Mouse (Mus musculus) gastrocnemius, postnatal 14 days (tissue): ENCODE data around the gene Ell3. TPM values are rescaled to one million over a fixed set of nuclear protein-coding genes. Genes with fewer than 3 reads are reported as not detected.
A peak's percentile ranks its signal among the peaks of the same experiment; 100 is the strongest.

Source experiments
- DNase-seq: peaks from one replicate; pipeline ENCODE4 v3.0.0; 2021; ENCODE audit warnings: mixed read lengths
- intact Hi-C: fragments of 180-260 bp; cut with DNase I; formaldehyde crosslinking; loops from one replicate; pipeline ENCODE4 v1.15.1; 2025; ENCODE audit warnings: low total_unique reads
- microRNA-seq, 2 experiments: library from miRNA; unstranded; fragments of <30 nt; microRNA quantifications; one replicate each; pipeline ENCODE4 v1.2.0; 2021
- total RNA-seq, 2 experiments: library from RNA; stranded (reverse); gene quantifications; 2 replicates each; pipeline ENCODE4 v1.2.3; 2021

Ell3 gene
- total RNA-seq, 2 experiments from 2014 or later, result not detected

DNA sequence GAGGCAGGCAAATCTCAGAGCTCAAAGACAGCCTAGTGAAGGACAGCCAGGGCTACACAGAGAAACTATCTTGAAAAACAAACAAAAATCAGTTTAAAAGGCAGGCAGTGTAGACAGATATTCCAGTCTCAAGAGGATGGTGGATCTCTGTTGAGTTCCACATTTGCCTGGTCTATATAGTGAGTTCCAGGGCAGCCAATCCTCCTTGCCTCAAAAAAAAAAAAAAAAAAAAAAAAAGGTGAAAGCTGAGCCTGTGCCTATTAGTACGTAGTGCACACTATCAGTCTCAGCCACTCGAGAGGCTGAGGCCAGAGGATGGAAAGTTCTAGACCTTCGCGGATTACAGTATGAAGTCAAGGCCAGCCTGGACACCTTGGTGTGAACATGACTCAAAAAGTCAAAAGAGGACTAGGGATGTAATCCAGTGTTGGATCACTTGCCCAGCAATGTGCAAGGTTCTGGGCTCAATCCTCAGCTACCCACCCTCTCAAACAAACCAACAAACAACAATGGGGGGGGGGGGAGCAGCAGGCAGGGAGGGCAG is 31.2 kb downstream of the Ell3 start:
- intact Hi-C loops, result no loop called here
- DNase-seq, result no peak

DNA sequence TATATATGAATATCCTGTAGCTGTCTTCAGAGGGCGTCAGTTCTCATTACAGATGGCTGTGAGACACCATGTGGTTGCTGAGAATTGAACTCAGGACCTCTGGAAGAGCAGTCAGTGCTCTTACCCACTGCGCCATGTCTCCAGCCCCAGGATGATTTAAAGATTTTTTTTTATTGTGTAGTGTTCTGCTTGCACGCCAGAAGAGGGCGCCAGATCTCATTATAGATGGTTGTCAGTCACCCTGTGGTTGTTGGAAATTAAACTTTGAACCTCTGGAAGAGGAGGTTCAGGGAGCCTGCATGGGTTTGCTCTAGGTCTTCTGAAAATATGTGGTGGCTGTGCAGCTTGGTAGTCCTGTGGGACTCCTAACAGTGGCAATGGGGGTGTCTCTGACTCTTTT is 35.9 kb downstream of the Ell3 start:
- DNase-seq, result peak; percentile 7
- intact Hi-C loops, result no loop called here

DNA sequence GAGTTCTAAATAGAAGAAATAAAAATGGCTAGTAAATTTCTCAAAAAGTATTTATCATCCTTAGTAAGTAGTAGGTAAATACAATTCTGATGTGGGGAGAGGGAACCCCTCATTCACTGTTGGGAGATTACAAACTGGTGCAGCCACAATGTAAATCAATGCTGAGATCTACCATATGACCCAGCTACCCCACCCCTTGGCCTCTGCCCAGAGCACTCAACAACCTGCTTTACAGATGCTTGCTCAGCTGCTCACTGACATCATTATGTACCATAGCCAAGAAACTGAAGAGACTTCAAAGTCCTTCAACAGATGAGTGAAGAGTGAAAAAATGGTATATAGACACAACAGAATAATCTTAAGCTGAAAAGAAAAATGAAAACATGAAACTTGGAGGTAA is 40.8 kb downstream of the Ell3 start:
- intact Hi-C loops, result no loop called here

DNA sequence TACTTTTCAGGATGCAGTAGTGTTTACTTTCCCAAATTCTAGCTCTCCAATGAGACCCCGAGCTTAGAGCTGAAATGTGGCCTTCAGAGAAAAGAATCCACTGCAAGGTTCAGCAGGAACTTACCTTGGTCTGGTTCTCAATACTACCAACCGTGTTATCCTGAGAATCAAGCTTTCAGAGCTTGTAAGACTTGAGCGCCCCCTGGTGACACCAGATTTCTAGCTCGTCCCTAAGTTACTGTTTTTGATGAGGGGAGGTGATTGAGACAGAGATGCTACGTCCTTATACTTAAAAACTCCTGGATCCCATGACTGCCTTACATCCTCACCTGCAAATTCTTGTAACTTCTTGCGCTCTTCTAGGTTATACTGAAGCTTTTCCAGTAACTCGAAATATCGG is 47.5 kb downstream of the Ell3 start:
- DNase-seq, result peak; percentile 75
- intact Hi-C loops, result no loop called here

More for the DNA sequence above, 40.8 kb downstream of the Ell3 start:
- DNase-seq, result no peak

Small RNA genes within 50 kb of the gene (microRNA-seq; reads per million reads assigned to microRNA genes)
- gene Gm22953, result 0 reads per million in 2 experiments

Other genes with a start within 250 kb of the Ell3 start
- gene Trp53bp1, start 172.9 kb downstream of the Ell3 start, total RNA-seq, result 10 to 100 TPM; 12.1 to 17.3 TPM
- 1 to 10 TPM; 7.5 to 9.3 TPM for gene Map1a, start 154.7 kb downstream of the Ell3 start, total RNA-seq
- gene Ppip5k1, start 88.9 kb downstream of the Ell3 start, total RNA-seq, result 10 to 100 TPM; 30.8 to 34.8 TPM
- gene Ckmt1, start 86.6 kb downstream of the Ell3 start, total RNA-seq, result under 1 TPM in 1 of 2 experiments, not detected in 1; 0.44 TPM
- gene Strc, start 57.1 kb downstream of the Ell3 start, total RNA-seq, result not detected
- 10 to 100 TPM; 64.0 to 86.2 TPM for gene Pdia3, start 30.5 kb downstream of the Ell3 start, total RNA-seq
- 1 to 10 TPM; 2.1 to 2.4 TPM for gene Catsper2, start 30.5 kb downstream of the Ell3 start, total RNA-seq
- gene Serf2, start 4.9 kb upstream of the Ell3 start, total RNA-seq, result 100 to 1,000 TPM; 363 to 364 TPM
- gene Hypk, start 9.0 kb upstream of the Ell3 start, total RNA-seq, result 10 to 100 TPM; 15.2 to 22.0 TPM
- not detected for gene Serinc4, start 12.5 kb upstream of the Ell3 start, total RNA-seq
- gene Mfap1b, start 29.8 kb upstream of the Ell3 start, total RNA-seq, result 10 to 100 TPM; 21.5 to 23.0 TPM
- gene Mfap1a, start 62.4 kb upstream of the Ell3 start, total RNA-seq, result 10 to 100 TPM; 14.5 to 15.4 TPM
- 1 to 10 TPM; 1.8 to 2.0 TPM for gene Wdr76, start 62.4 kb upstream of the Ell3 start, total RNA-seq